Comparison of ENCODE assay signal across 8 mouse cellular contexts in genomic region chr10:69654866-69655633, GRCm38 (mm10).
DNase-seq lines count a peak whose midpoint lies in the region; ATAC-seq and TF ChIP-seq lines count a peak whose summit lies in the region.

No protein-coding gene starts in this region.

- TF ChIP-seq CTCF in liver, adult 2 months (IDR thresholded peaks at IDR 0.05; ENCODE audit: low read depth, low read length), result peak; percentile 40; the same call in 1 of the 2 replicates

- no peaks in the 10 kb centered on the region for H3K79me2 ChIP-seq in liver, adult 2 months (ENCODE audit: control insufficient read depth, insufficient read depth, low read length)

- no peak for TF ChIP-seq POLR2A in liver, adult 2 months (IDR thresholded peaks at IDR 0.05; ENCODE audit: extremely low read depth, insufficient read depth, low read length)

- H3K9me3 ChIP-seq in liver, embryonic 11.5 days (ENCODE audit: control insufficient read depth, low read length), result no peaks in the 10 kb centered on the region
- H3K9me3 ChIP-seq in liver, embryonic 13.5 days (replicated peaks), result no peaks in the 10 kb centered on the region
- H3K9me3 ChIP-seq in neural tube, embryonic 14.5 days (ENCODE audit: control insufficient read depth, low read length), result no peaks in the 10 kb centered on the region

- no peak overlapping the region for H3K27ac ChIP-seq in liver, adult 2 months (replicated peaks; ENCODE audit: insufficient read depth, low read depth, low read length)
- H3K27ac ChIP-seq in liver, embryonic 11.5 days (ENCODE audit: low read depth, low read length), result no peak overlapping the region
- H3K27ac ChIP-seq in liver, embryonic 13.5 days, result no peak overlapping the region
- H3K27ac ChIP-seq in neural tube, embryonic 14.5 days (ENCODE audit: low read depth, low read length), result no peak overlapping the region

- no peaks in the 10 kb centered on the region for H3K27me3 ChIP-seq in liver, adult 2 months (ENCODE audit: control insufficient read depth, insufficient read depth, low read length)
- no peaks in the 10 kb centered on the region for H3K27me3 ChIP-seq in liver, embryonic 11.5 days (replicated peaks; ENCODE audit: control insufficient read depth, insufficient read depth, low read length)
- no peaks in the 10 kb centered on the region for H3K27me3 ChIP-seq in liver, embryonic 13.5 days
- no peaks in the 10 kb centered on the region for H3K27me3 ChIP-seq in neural tube, embryonic 14.5 days (ENCODE audit: control insufficient read depth, insufficient read depth, low read length)

- H3K4me1 ChIP-seq in liver, adult 2 months (ENCODE audit: control insufficient read depth, insufficient read depth, low read length), result no peaks in the 10 kb centered on the region
- no peaks in the 10 kb centered on the region; the same call in 1 of the 2 replicates for H3K4me1 ChIP-seq in liver, embryonic 11.5 days (replicated peaks; ENCODE audit: control insufficient read depth, insufficient read depth, low read length)
- 0 out of 2 replicates have a peak, but pooled peaks cover 5% of the 10 kb centered on the region for H3K4me1 ChIP-seq in liver, embryonic 13.5 days (replicated peaks)
- H3K4me1 ChIP-seq in neural tube, embryonic 14.5 days (ENCODE audit: control insufficient read depth, insufficient read depth, low read length), result peaks cover 30% of the 10 kb centered on the region; the same call in 1 of the 2 replicates

- no peaks in the 10 kb centered on the region for H3K36me3 ChIP-seq in liver, adult 2 months (ENCODE audit: control insufficient read depth, insufficient read depth, low read length)
- no peaks in the 10 kb centered on the region for H3K36me3 ChIP-seq in liver, embryonic 11.5 days (ENCODE audit: control insufficient read depth, insufficient read depth, low read length)
- H3K36me3 ChIP-seq in liver, embryonic 13.5 days, result no peaks in the 10 kb centered on the region
- no peaks in the 10 kb centered on the region for H3K36me3 ChIP-seq in neural tube, embryonic 14.5 days (ENCODE audit: control insufficient read depth, insufficient read depth, low read length)

- peak; percentile 31 for DNase-seq in liver, adult 2 months (ENCODE audit: extremely low read depth, low read depth, low spot score)
- no peak for DNase-seq in liver, embryonic 11.5 days (ENCODE audit: low spot score)
- DNase-seq in R1 (ENCODE audit: low read depth, low spot score), result peak; percentile 61
- peak; percentile 89 for DNase-seq in embryo, embryonic 10.5 days (ENCODE audit: low spot score)
- DNase-seq in heart, postnatal 4 days, result peak; percentile 67
- peak; percentile 10 for DNase-seq in liver, embryonic 13.5 days
- no peak for DNase-seq in spleen, postnatal 36 days (ENCODE audit: low spot score in 2 of 2)

- no peak for ATAC-seq in liver, embryonic 11.5 days (replicated peaks; ENCODE audit: low FRiP score)
- no peak for ATAC-seq in liver, embryonic 13.5 days (ENCODE audit: low read depth)
- ATAC-seq in neural tube, embryonic 14.5 days (ENCODE audit: low read depth), result 0 out of 2 replicates have a peak, but pooled peaks have one; percentile 30

- H3K9ac ChIP-seq in liver, adult 2 months (ENCODE audit: low read depth, low read length), result no peak overlapping the region
- no peak overlapping the region for H3K9ac ChIP-seq in liver, embryonic 11.5 days (ENCODE audit: low read depth, low read length)
- no peak overlapping the region for H3K9ac ChIP-seq in liver, embryonic 13.5 days
- no peak overlapping the region for H3K9ac ChIP-seq in neural tube, embryonic 14.5 days (replicated peaks; ENCODE audit: low read depth, low read length)

- H3K4me3 ChIP-seq in liver, adult 2 months (ENCODE audit: insufficient read depth, low read depth, low read length), result no peak overlapping the region
- no peak overlapping the region for H3K4me3 ChIP-seq in liver, embryonic 11.5 days (ENCODE audit: low read depth, low read length)
- H3K4me3 ChIP-seq in liver, embryonic 13.5 days (replicated peaks), result no peak overlapping the region
- no peak overlapping the region for H3K4me3 ChIP-seq in neural tube, embryonic 14.5 days (ENCODE audit: low read depth, low read length)

- H3K4me2 ChIP-seq in liver, embryonic 11.5 days, result no peak overlapping the region
- no peak overlapping the region for H3K4me2 ChIP-seq in liver, embryonic 13.5 days
- no peak overlapping the region for H3K4me2 ChIP-seq in neural tube, embryonic 14.5 days (ENCODE audit: low read depth, low read length)

- WGBS in liver, adult 2 months, result 21% methylated on average over 13 of the region's 13 CpGs
- WGBS in liver, embryonic 11.5 days, result 19% methylated on average over 13 of the region's 13 CpGs
- 18% methylated on average over 13 of the region's 13 CpGs for WGBS in liver, embryonic 13.5 days (ENCODE audit: insufficient replicate concordance)
- 16% methylated on average over 13 of the region's 13 CpGs for WGBS in neural tube, embryonic 14.5 days

Comparison
In these comparisons a context has a peak if more than half of its experiments do, and no peak if none do; other contexts are left out.
1. DNase-seq: peak in liver, adult 2 months (single experiment), R1 (single experiment), embryo, embryonic 10.5 days (single experiment), heart, postnatal 4 days (single experiment) and liver, embryonic 13.5 days (single experiment); none in liver, embryonic 11.5 days (single experiment) and spleen, postnatal 36 days (0 of 2).